Mouse (Mus musculus): Measurements from ENCODE around the gene Hltf. TPM values are rescaled to one million over a fixed set of nuclear protein-coding genes. Genes with fewer than 3 reads are reported as not detected.

Hltf gene
- polyA plus RNA-seq, 1 experiment, result not detected

DNA sequence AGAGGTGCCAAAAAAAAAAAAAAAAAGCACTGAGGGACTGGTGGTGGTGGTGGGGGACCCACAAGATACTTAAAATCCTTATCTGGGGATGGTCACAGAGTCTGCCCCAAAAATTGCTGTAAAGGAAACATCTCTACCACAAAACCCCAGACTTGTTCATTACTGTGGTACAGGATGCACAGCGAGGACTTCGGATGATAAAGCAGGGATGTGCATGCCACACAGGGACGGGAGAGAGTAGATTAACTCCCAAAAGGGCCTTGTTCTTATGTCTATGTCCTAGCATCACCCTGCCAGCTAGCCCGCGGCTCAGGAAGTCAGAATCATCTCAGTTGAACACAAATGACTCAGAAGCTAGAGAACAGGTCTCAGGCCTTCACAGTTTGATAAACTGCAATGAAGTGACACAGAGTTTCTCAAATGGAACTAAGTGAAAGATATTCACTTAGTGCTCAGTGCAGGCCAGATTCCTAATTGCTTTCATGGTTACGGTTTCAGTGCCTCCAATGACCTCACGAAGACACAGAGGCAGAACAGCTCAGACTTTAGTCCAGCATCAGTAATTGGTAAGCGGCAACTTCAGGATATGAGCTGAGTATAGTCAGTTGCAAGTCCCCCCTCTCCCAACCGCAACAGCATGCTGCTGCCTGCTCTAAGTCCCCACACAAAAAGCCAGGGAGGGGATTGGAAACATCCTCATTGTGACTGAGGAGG is 79.4 kb downstream of the Hltf start:
- WGBS, result 82% methylated on average over 9 of the region's 9 CpGs
- H3K27ac ChIP-seq (ENCODE audit: insufficient read depth, low read depth, low read length), result no peak overlapping the region
- no peaks in the 10 kb centered on the region for H3K4me1 ChIP-seq (ENCODE audit: control insufficient read depth, insufficient read depth, low read length)
- TF ChIP-seq POLR2A (IDR thresholded peaks at IDR 0.05; ENCODE audit: insufficient read depth, low read depth, low read length), result no peak
- no peak for TF ChIP-seq CTCF (IDR thresholded peaks at IDR 0.05; ENCODE audit: insufficient read depth, low read depth, low read length)
- no peak overlapping the region for H3K4me3 ChIP-seq (ENCODE audit: insufficient read depth, low read depth, low read length)

DNA sequence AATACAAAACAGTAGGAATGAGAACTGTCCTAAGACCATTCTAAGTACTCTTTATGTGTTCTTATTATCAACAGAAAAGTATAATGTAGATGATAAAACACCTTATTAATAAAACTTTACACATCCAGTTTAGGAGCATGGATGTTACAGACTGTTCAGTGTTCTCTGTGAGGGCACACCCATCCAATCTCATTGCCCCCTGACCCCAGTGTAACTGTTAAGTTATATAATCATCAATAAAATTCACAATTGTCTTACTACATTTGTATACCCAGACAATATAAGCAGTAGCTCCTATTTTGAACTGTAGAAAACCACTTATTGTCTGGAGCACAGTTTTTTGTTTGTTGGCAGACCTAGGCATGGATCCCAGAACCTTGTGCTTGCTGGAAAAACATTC is 83.6 kb downstream of the Hltf start:
- TF ChIP-seq CTCF (IDR thresholded peaks at IDR 0.05; ENCODE audit: insufficient read depth, low read depth, low read length) (no peak), POLR2A (IDR thresholded peaks at IDR 0.05; ENCODE audit: insufficient read depth, low read depth, low read length) (no peak)
- no peak overlapping the region for H3K27ac ChIP-seq (ENCODE audit: insufficient read depth, low read depth, low read length)
- H3K4me1 ChIP-seq (ENCODE audit: control insufficient read depth, insufficient read depth, low read length), result no peaks in the 10 kb centered on the region
- no peak overlapping the region for H3K4me3 ChIP-seq (ENCODE audit: insufficient read depth, low read depth, low read length)

DNA sequence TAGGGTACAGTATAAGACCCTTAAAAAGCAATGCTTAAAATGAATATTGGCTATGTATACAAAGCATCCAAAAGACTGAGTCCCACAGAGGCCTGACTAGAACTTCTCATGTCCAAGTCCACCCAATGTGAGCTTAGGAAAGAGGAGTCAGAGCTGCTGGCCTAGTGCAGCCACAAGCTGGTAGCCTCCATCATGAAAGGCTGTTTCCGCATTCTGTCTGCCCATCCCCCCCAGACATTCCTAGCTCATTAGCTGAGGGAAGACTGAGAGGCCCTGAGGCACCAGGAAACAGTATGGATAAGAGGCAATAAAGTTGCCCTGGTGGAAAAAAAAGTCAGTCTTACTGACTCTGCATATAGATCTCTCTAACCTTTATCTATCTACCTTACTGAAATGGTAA is 84.1 kb downstream of the Hltf start:
- TF ChIP-seq POLR2A (IDR thresholded peaks at IDR 0.05; ENCODE audit: insufficient read depth, low read depth, low read length) (no peak), CTCF (IDR thresholded peaks at IDR 0.05; ENCODE audit: insufficient read depth, low read depth, low read length) (no peak)
- Histone ChIP-seq H3K4me3 (ENCODE audit: insufficient read depth, low read depth, low read length) (no peak overlapping the region), H3K27ac (ENCODE audit: insufficient read depth, low read depth, low read length) (no peak overlapping the region), H3K4me1 (ENCODE audit: control insufficient read depth, insufficient read depth, low read length) (no peaks in the 10 kb centered on the region)
- WGBS, result 86% methylated on average over 1 of the region's 1 CpGs

DNA sequence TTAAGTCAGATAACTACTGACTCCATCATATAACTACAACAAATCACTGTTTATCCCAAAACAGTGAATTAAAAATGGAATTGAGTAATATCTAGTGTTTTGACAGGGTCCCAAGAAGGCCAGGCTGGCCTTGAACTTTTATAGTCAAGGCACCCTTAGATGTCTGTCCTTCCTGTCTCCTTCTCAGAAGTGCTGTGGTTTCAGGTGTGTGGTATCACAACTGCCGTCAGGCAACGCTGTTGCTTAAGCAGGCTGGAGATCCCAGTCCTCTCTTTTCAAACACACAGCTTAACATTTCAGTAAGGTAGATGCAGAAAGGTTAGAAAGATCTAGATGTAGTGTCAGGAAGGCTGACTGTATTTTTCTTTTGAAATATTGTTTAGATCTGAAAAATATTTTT is 84.5 kb downstream of the Hltf start:
- no peaks in the 10 kb centered on the region for H3K4me1 ChIP-seq (ENCODE audit: control insufficient read depth, insufficient read depth, low read length)
- no peak for TF ChIP-seq CTCF (IDR thresholded peaks at IDR 0.05; ENCODE audit: insufficient read depth, low read depth, low read length)
- TF ChIP-seq POLR2A (IDR thresholded peaks at IDR 0.05; ENCODE audit: insufficient read depth, low read depth, low read length), result no peak
- WGBS, result 95% methylated on average over 2 of the region's 2 CpGs
- no peak overlapping the region for H3K27ac ChIP-seq (ENCODE audit: insufficient read depth, low read depth, low read length)
- no peak overlapping the region for H3K4me3 ChIP-seq (ENCODE audit: insufficient read depth, low read depth, low read length)

DNA sequence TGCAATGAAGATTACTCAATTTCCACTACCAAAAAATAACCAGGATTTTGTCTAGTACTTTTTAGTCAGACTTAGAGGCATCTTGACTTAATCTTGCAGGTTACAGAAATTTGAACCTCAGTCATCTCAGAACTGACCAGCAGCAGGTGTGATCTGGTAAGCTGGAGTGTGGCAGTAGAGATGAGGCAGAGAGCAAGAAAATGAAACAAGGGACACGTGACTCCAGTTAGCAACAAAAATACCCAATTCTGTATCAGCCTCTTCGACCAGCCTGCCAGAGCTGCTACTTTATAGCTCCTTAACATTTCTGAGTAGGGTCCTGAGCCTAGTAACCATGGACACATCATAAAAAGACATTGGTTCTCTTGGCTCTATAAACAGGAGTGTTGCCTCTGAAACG is 85.0 kb downstream of the Hltf start:
- TF ChIP-seq CTCF (IDR thresholded peaks at IDR 0.05; ENCODE audit: insufficient read depth, low read depth, low read length), result no peak
- no peak for TF ChIP-seq POLR2A (IDR thresholded peaks at IDR 0.05; ENCODE audit: insufficient read depth, low read depth, low read length)
- 55% methylated on average over 3 of the region's 3 CpGs for WGBS

DNA sequence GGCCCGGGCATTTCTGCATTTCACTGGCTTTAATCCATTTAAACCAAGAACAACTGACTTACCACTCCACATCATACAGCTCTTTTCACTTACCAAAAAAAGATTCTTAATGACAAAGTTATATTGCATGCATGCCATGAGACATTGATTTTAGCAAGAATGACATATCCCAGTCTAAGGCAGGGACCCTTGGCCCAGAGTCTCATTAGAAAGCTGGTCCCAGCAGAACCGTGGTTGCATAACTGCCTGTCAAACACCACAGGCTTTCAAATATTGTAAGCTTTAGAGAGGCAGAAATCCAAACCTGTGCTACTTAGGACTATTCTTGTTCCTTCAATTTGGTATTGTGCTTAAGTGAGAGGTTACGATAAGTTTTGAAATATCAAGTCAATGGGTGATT is 86.1 kb downstream of the Hltf start:
- H3K4me3 ChIP-seq (ENCODE audit: insufficient read depth, low read depth, low read length), result no peak overlapping the region
- H3K27ac ChIP-seq (ENCODE audit: insufficient read depth, low read depth, low read length), result no peak overlapping the region
- no peaks in the 10 kb centered on the region; the same call in 1 of the 2 replicates for H3K4me1 ChIP-seq (ENCODE audit: control insufficient read depth, insufficient read depth, low read length)
- TF ChIP-seq POLR2A (IDR thresholded peaks at IDR 0.05; ENCODE audit: insufficient read depth, low read depth, low read length), result no peak
- TF ChIP-seq CTCF (IDR thresholded peaks at IDR 0.05; ENCODE audit: insufficient read depth, low read depth, low read length), result no peak
- 74% methylated on average over 3 of the region's 3 CpGs for whole genome bisulfite sequencing

More for the DNA sequence above, 85.0 kb downstream of the Hltf start:
- H3K4me3 ChIP-seq (ENCODE audit: insufficient read depth, low read depth, low read length), result no peak overlapping the region
- no peaks in the 10 kb centered on the region for H3K4me1 ChIP-seq (ENCODE audit: control insufficient read depth, insufficient read depth, low read length)
- no peak overlapping the region for H3K27ac ChIP-seq (ENCODE audit: insufficient read depth, low read depth, low read length)

DNA sequence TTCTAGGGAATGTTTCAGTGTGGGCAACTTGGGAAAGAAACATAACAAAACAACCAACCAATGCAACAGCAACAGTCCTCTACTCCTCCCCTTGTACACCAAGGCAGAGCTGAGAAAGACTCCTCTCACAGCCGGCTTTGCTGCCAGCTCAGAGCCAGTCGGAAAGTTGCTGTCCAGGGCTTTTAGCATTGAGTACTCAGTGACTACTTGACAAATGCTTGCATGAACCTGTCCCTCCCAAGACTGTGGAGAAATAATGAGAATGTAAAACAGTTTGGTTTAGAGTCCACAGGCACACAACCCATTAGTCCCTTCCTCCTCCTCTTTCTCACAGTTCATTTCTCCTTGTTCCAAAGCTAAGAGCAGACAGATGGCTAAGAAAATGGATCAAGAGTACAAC is 86.8 kb downstream of the Hltf start:
- Histone ChIP-seq H3K4me1 (ENCODE audit: control insufficient read depth, insufficient read depth, low read length) (no peaks in the 10 kb centered on the region; the same call in 1 of the 2 replicates), H3K27ac (ENCODE audit: insufficient read depth, low read depth, low read length) (no peak overlapping the region)
- no peak for TF ChIP-seq POLR2A (IDR thresholded peaks at IDR 0.05; ENCODE audit: insufficient read depth, low read depth, low read length)
- TF ChIP-seq CTCF (IDR thresholded peaks at IDR 0.05; ENCODE audit: insufficient read depth, low read depth, low read length), result no peak

DNA sequence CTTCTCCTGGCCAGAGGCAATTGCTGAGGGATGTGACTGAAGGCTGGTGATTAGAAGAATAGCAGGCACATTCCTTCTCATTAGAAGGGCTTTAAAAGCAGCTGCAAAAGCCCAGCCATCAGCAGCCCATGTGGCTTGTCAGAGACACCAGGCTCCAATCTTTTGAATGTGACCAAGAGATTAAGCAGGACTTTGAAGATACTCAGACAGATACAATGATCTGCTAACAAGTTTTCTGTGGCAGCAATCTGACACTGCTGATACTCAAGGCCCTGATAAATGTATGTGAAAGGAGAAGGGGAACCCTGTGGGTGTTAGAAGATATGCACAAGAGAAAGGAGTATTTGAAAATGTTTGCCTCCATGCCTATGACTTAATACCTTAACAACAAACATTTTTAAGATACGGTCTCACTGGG is 88.1 kb downstream of the Hltf start:
- TF ChIP-seq POLR2A (IDR thresholded peaks at IDR 0.05; ENCODE audit: insufficient read depth, low read depth, low read length) (no peak), CTCF (IDR thresholded peaks at IDR 0.05; ENCODE audit: insufficient read depth, low read depth, low read length) (no peak)
- Histone ChIP-seq H3K4me1 (ENCODE audit: control insufficient read depth, insufficient read depth, low read length) (no peaks in the 10 kb centered on the region; the same call in 1 of the 2 replicates), H3K4me3 (ENCODE audit: insufficient read depth, low read depth, low read length) (no peak overlapping the region), H3K27ac (ENCODE audit: insufficient read depth, low read depth, low read length) (no peak overlapping the region)
- 95% methylated on average over 1 of the region's 1 CpGs for WGBS

More for the DNA sequence above, 86.8 kb downstream of the Hltf start:
- 41% methylated on average over 2 of the region's 2 CpGs for WGBS
- H3K4me3 ChIP-seq (ENCODE audit: insufficient read depth, low read depth, low read length), result no peak overlapping the region

DNA sequence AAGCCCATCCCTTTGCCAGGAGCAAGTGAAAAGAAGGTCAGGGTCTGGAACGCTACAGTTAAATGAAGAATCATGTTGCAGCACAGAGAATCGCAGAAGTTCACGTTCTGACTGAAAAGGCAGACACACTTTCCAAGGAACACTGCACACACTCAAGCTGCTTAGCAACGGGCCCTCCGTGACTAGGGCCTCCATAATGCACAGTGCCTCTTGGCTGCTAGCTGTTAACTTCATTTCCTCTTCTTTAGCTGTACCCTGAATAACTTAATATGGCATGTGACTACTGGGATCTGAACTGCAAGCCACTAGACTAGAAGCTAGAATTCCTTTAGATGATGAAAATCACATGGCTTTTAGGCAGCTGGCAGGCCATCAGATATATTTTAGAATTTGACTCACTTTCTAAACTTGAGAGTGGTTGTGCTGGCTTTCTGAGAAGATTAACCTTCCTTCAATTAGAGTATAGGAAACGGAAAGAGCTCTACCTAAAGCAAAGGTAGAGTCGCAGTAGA is 89.3 kb downstream of the Hltf start:
- no peaks in the 10 kb centered on the region; the same call in 1 of the 2 replicates for H3K4me1 ChIP-seq (ENCODE audit: control insufficient read depth, insufficient read depth, low read length)
- whole genome bisulfite sequencing, result 45% methylated on average over 7 of the region's 7 CpGs
- H3K27ac ChIP-seq (ENCODE audit: insufficient read depth, low read depth, low read length), result no peak overlapping the region
- TF ChIP-seq POLR2A (IDR thresholded peaks at IDR 0.05; ENCODE audit: insufficient read depth, low read depth, low read length) (no peak), CTCF (IDR thresholded peaks at IDR 0.05; ENCODE audit: insufficient read depth, low read depth, low read length) (no peak)
- no peak overlapping the region for H3K4me3 ChIP-seq (ENCODE audit: insufficient read depth, low read depth, low read length)
